Mouse (Mus musculus): ENCODE results near the gene Adnp. TPM values are rescaled to one million over a fixed set of nuclear protein-coding genes. Genes with fewer than 3 reads are reported as not detected.

Adnp gene
- 19.1 and 20.6 TPM in 2 replicates for polyA plus RNA-seq (2016; fragmentation: Nextera tagmentation; extraction: Ambion mirVana)

- Histone ChIP-seq H3K27me3 (no peaks in the 10 kb centered on the region), H3K4me3 (peak within 1 kb of the TSS; percentile 99), H3K9me3 (replicated peaks) (no peaks in the 10 kb centered on the region), H3K27ac (peak within 1 kb of the TSS; percentile 99), H3K4me2 (replicated peaks) (peak within 1 kb of the TSS; percentile 73), H3K4me1 (peaks cover 25% of the 10 kb centered on the region), H3K36me3 (peaks cover 44% of the 10 kb centered on the region), H3K9ac (peak within 1 kb of the TSS; percentile 100)
- peak; percentile 92 for ATAC-seq (ENCODE audit: low FRiP score)
- 1% methylated on average over 57 of the region's 89 CpGs for WGBS
Measured at GRCm38 (mm10) chr2:168206725-168207644, at the start of gene Adnp. TSS of gene Adnp (minus strand) at chr2:168207112.

DNA sequence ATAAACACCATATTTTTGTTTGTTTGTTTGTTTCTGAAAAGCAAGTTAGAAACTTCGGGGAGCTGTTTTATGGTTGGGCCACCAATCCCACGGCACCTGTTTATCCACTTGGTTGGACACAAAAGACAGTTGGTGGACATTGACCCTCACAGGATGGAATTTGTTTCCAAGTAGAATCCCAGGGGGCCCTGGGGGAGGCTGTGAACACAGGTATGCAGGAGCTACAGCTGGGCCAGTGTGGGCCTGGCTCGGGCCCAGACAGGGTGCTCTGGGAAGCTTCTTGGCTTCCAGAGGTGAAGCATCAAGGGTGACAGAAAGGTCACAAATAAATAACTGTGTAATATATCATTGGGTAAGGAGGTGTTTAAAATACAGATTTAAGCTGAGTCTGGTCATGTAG, 49.6 kb upstream of the Adnp start:
- Histone ChIP-seq H3K9me3 (replicated peaks) (no peaks in the 10 kb centered on the region), H3K4me2 (replicated peaks) (no peak overlapping the region), H3K4me1 (peaks cover 4% of the 10 kb centered on the region; the same call in 1 of the 2 replicates), H3K4me3 (no peak overlapping the region), H3K36me3 (no peaks in the 10 kb centered on the region), H3K9ac (no peak overlapping the region), H3K27ac (no peak overlapping the region), H3K27me3 (no peaks in the 10 kb centered on the region)
- ATAC-seq (ENCODE audit: low FRiP score) = no peak
- WGBS = 81% methylated on average over 3 of the region's 3 CpGs

DNA sequence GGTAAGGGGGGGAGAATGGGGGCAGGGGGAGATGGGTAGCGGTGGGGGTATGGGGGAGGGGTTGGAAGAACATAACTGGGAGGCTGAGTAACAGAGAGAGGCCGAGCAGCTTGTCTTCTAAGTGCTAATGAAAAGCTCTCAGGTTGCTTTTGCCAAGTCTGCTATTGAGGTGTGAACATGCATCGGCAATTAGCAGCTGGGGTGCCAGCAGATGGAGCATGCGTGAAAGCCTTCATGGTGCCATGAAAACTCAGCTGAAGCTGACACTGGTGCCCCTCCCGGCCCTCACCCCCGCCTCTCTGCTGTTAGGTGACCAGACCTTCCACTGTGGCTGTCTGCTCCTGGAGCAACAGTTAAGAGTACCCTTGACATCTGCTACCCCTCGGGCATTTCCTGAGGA, 46.9 kb upstream of the Adnp start:
- H3K4me1 ChIP-seq = peaks cover 4% of the 10 kb centered on the region; the same call in 1 of the 2 replicates
- peaks cover 5% of the 10 kb centered on the region; the same call in 1 of the 2 replicates for H3K27me3 ChIP-seq
- H3K27ac ChIP-seq = no peak overlapping the region
- H3K9me3 ChIP-seq (replicated peaks) = no peaks in the 10 kb centered on the region
- ATAC-seq (ENCODE audit: low FRiP score) = no peak
- WGBS = 61% methylated on average over 7 of the region's 7 CpGs
- no peaks in the 10 kb centered on the region for H3K36me3 ChIP-seq
- no peak overlapping the region for H3K9ac ChIP-seq
- no peak overlapping the region for H3K4me2 ChIP-seq (replicated peaks)
- no peak overlapping the region for H3K4me3 ChIP-seq

DNA sequence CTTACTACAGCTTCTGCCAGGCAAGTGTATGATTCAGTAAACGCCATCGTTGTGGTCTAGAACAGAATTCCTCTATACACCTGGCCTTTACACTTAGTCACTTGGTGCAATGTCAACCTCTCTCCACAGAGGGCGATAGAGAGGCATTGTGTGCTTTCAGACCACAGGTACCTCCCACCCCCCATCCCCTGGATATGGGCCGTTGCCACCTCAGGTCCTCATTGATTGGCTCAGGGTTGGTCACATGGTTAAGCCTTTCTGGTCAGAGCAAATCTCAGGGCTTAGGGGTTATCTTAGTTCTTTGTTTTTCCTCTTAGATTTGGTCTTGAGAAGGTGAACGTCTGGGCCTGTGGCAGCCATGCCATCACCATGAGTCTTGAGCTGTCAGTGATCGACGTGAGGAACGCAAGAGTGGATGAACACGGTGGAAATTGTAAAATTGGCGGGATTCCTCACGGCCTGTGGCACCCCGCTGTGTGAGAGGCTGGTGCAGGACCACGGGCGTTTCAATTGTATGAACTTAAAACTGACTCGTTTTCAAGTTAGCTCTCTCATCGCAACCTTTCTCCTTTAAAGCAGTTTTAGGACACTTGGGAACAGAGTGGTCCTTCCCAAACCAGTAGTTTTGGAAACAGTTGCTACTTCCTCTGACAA, 45.9 kb upstream of the Adnp start:
- peak overlapping the region; percentile 11; the same call in 1 of the 2 replicates for H3K4me3 ChIP-seq

GRCm38 (mm10) chr2:168250270-168250669, 43.4 kb upstream of the Adnp start:
- H3K36me3 ChIP-seq = no peaks in the 10 kb centered on the region
- 14% methylated on average over 8 of the region's 8 CpGs for WGBS
- no peak overlapping the region for H3K4me2 ChIP-seq (replicated peaks)
- no peak overlapping the region for H3K27ac ChIP-seq
- peak; percentile 53 for ATAC-seq (ENCODE audit: low FRiP score)
- no peak overlapping the region for H3K4me3 ChIP-seq
- H3K9ac ChIP-seq = no peak overlapping the region
- H3K4me1 ChIP-seq = peaks cover 4% of the 10 kb centered on the region; the same call in 1 of the 2 replicates
- H3K9me3 ChIP-seq (replicated peaks) = no peaks in the 10 kb centered on the region
- peaks cover 5% of the 10 kb centered on the region; the same call in 1 of the 2 replicates for H3K27me3 ChIP-seq

More for the DNA sequence above, 45.9 kb upstream of the Adnp start:
- H3K36me3 ChIP-seq = no peaks in the 10 kb centered on the region
- WGBS = 15% methylated on average over 16 of the region's 16 CpGs
- peak overlapping the region; percentile 42 for H3K4me2 ChIP-seq (replicated peaks)
- H3K9me3 ChIP-seq (replicated peaks) = no peaks in the 10 kb centered on the region
- no peak overlapping the region for H3K9ac ChIP-seq
- H3K27me3 ChIP-seq = peaks cover 5% of the 10 kb centered on the region; the same call in 1 of the 2 replicates
- no peak for ATAC-seq (ENCODE audit: low FRiP score)
- no peak overlapping the region for H3K27ac ChIP-seq
- peaks cover 4% of the 10 kb centered on the region; the same call in 1 of the 2 replicates for H3K4me1 ChIP-seq

- Histone ChIP-seq H3K9me3 (replicated peaks) (no peaks in the 10 kb centered on the region), H3K9ac (no peak overlapping the region), H3K27me3 (peaks cover 5% of the 10 kb centered on the region; the same call in 1 of the 2 replicates), H3K36me3 (no peaks in the 10 kb centered on the region), H3K4me3 (no peak overlapping the region), H3K4me1 (peaks cover 4% of the 10 kb centered on the region; the same call in 1 of the 2 replicates), H3K4me2 (replicated peaks) (no peak overlapping the region), H3K27ac (no peak overlapping the region)
- 19% methylated on average over 2 of the region's 2 CpGs for WGBS
- no peak for ATAC-seq (ENCODE audit: low FRiP score)
Measured at GRCm38 (mm10) chr2:168248856-168249245, 41.9 kb upstream of the Adnp start.

- 72% methylated on average over 8 of the region's 8 CpGs for WGBS
- no peak overlapping the region for H3K27ac ChIP-seq
- H3K9me3 ChIP-seq (replicated peaks) = no peaks in the 10 kb centered on the region
Measured at GRCm38 (mm10) chr2:168248167-168248855, 41.4 kb upstream of the Adnp start.

DNA sequence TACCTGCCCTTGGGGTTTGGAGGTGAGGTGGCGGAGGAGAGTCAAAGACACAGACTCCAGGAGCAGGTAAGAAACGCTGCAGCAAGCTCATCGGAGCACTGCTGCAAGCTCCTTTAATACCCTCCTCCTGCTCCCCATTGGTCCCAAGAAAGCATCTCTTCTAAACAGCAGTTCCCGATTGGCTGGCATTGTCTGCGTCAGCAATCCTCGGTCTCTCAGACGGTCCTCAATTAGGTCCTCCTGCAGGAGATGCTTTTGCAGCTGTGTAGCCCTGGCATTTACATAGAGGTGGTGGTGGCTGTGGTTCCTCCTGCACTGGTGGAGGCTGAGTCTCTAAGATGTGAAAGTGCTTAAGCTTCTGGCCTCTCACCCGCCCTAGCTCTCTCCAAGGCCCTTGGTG, 38.7 kb upstream of the Adnp start:
- WGBS = 40% methylated on average over 8 of the region's 8 CpGs
- Histone ChIP-seq H3K9ac (no peak overlapping the region), H3K4me2 (replicated peaks) (no peak overlapping the region), H3K4me1 (no peaks in the 10 kb centered on the region), H3K27me3 (no peaks in the 10 kb centered on the region), H3K27ac (no peak overlapping the region), H3K36me3 (no peaks in the 10 kb centered on the region), H3K9me3 (replicated peaks) (no peaks in the 10 kb centered on the region), H3K4me3 (no peak overlapping the region)
- ATAC-seq (ENCODE audit: low FRiP score) = no peak

More at GRCm38 (mm10) chr2:168248167-168248855, 41.4 kb upstream of the Adnp start:
- no peak for ATAC-seq (ENCODE audit: low FRiP score)
- Histone ChIP-seq H3K9ac (no peak overlapping the region), H3K36me3 (no peaks in the 10 kb centered on the region), H3K4me1 (peaks cover 4% of the 10 kb centered on the region; the same call in 1 of the 2 replicates), H3K27me3 (peaks cover 5% of the 10 kb centered on the region; the same call in 1 of the 2 replicates), H3K4me2 (replicated peaks) (no peak overlapping the region), H3K4me3 (no peak overlapping the region)

DNA sequence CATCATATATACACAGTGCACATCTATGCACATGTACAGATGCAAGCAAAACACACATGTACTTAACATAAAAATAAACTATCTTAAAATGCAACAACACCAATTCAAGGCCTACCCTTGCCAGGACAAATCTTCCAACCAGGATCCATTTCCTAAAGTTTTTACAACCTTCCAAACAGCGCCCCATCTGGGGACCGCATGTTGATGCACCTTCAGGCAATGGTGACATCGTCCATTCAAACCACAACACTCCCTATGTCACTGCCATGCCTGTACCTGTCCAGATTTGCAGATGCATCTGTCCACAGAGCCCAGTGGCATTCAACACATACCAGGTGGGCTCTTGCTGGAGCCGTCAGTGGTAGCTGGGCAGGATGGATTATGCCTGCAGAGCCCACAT, 36.4 kb upstream of the Adnp start:
- Histone ChIP-seq H3K27ac (no peak overlapping the region), H3K9me3 (replicated peaks) (0 out of 2 replicates have a peak, but pooled peaks cover 3% of the 10 kb centered on the region), H3K4me3 (no peak overlapping the region), H3K36me3 (no peaks in the 10 kb centered on the region), H3K4me2 (replicated peaks) (no peak overlapping the region), H3K27me3 (no peaks in the 10 kb centered on the region), H3K9ac (no peak overlapping the region), H3K4me1 (no peaks in the 10 kb centered on the region)
- ATAC-seq (ENCODE audit: low FRiP score) = no peak
- WGBS = 75% methylated on average over 4 of the region's 4 CpGs

GRCm38 (mm10) chr2:168242841-168243240, 35.9 kb upstream of the Adnp start:
- no peak overlapping the region for H3K27ac ChIP-seq
- no peak for ATAC-seq (ENCODE audit: low FRiP score)
- no peak overlapping the region for H3K9ac ChIP-seq
- 0 out of 2 replicates have a peak, but pooled peaks cover 3% of the 10 kb centered on the region for H3K9me3 ChIP-seq (replicated peaks)
- no peaks in the 10 kb centered on the region for H3K4me1 ChIP-seq
- no peak overlapping the region for H3K4me3 ChIP-seq
- H3K4me2 ChIP-seq (replicated peaks) = no peak overlapping the region
- H3K27me3 ChIP-seq = no peaks in the 10 kb centered on the region
- no peaks in the 10 kb centered on the region for H3K36me3 ChIP-seq

DNA sequence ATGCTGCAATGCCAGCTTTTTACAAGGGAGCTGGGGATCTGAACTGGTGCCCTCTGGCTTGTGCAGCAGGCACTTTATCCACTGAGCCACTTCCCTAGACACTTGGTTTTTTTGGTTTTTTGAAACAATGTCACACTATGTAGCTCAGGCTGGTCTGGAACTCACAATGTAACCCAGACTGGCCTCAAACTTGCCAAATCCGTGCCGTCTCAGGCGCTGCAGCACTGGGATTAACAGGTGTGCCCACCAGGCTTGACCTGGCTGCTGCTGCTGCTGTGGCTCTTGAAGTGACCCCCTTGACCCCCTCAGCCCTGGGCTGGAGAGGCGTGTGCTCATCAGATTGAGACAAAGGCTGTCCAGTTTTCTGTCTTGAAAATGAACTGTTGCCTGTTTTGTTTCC, 31.4 kb upstream of the Adnp start:
- no peaks in the 10 kb centered on the region for H3K27me3 ChIP-seq
- H3K9me3 ChIP-seq (replicated peaks) = 0 out of 2 replicates have a peak, but pooled peaks cover 7% of the 10 kb centered on the region
- no peak overlapping the region for H3K9ac ChIP-seq
- H3K36me3 ChIP-seq = peaks cover 9% of the 10 kb centered on the region; the same call in 1 of the 2 replicates
- ATAC-seq (ENCODE audit: low FRiP score) = no peak
- no peak overlapping the region for H3K4me2 ChIP-seq (replicated peaks)
- no peaks in the 10 kb centered on the region for H3K4me1 ChIP-seq
- H3K27ac ChIP-seq = no peak overlapping the region
- H3K4me3 ChIP-seq = no peak overlapping the region
- 93% methylated on average over 4 of the region's 4 CpGs for WGBS

DNA sequence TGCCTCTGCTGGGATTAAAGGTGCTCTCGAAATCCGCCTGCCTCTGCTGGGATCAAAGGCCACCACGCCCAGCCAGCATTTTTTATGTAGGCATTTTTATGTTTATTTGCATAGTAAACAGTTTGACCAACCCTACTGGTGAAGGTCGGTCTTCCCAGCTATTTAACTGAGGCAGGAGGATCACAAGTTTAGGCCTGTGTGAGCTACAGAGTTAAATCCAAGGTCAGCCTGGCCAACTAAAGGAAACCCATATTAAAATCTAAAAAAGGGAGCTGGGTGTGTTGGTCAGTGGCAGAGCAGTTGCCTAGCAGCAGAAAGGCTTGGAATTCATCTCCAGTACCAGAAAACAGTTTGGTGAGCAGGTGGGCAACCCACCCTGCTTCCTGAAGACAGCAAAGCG, 26.4 kb upstream of the Adnp start:
- 0 out of 2 replicates have a peak, but pooled peaks cover 4% of the 10 kb centered on the region for H3K9me3 ChIP-seq (replicated peaks)
- no peaks in the 10 kb centered on the region for H3K27me3 ChIP-seq
- no peak overlapping the region for H3K9ac ChIP-seq
- no peak overlapping the region for H3K4me3 ChIP-seq
- no peak overlapping the region for H3K27ac ChIP-seq
- ATAC-seq (ENCODE audit: low FRiP score) = no peak
- H3K36me3 ChIP-seq = peaks cover 10% of the 10 kb centered on the region
- H3K4me2 ChIP-seq (replicated peaks) = no peak overlapping the region
- H3K4me1 ChIP-seq = peaks cover 31% of the 10 kb centered on the region
- 93% methylated on average over 5 of the region's 5 CpGs for WGBS
